Mouse (Mus musculus): ENCODE measurements around the gene Plekhg2.

DNA sequence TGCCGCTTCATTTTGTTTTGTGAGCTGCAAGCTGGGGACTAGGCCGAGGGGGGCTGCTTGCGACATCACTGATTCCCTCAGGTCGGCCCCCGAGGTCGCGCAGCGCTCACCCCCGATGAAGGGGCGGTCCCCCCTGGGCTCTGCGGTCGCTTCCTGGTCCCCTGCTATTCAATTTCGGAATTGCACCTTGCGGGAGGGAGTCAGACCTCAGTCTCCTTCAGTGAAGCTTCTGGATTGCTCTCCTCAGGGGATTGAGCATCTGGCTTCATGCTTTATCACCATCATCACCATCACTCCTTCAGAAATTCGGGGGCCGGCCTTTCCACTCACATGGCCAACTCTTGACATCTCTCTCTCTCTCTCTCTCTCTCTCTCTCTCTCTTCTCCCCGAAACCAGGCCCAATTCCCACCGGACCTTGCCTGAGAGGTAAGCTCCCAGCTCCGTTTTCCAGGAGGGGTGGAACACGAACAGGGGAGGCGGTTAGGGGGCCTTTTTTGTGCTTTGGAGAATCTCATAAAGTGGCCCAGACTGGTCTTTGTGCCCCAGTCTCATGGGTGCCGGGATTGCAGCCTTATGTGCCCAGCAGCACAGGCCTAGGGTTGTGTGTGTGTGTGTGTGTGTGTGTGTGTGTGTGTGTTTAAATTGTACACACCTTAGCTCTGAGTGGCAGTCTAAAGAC lies 21.0 kb upstream of the Plekhg2 start:
- no peak for TF ChIP-seq POLR2A (IDR thresholded peaks at IDR 0.05; ENCODE audit: borderline replicate concordance, low read depth, low read length)
- TF ChIP-seq CTCF (IDR thresholded peaks at IDR 0.05; ENCODE audit: low read depth, low read length) = no peak
